Mouse (Mus musculus) retina, postnatal 7 days (tissue): ENCODE results near the gene Hibadh.
A peak's percentile ranks its signal among the peaks of the same experiment; 100 is the strongest.

Experiments
- DNase-seq: peaks from one replicate; pipeline ENCODE4 v3.0.0-alpha.2; 2012; ENCODE audit warnings: low read depth, low spot score

Gene Hibadh

GRCm38 (mm10) chr6:52638471-52639185 lies 1.6 kb downstream of the Hibadh start:
- DNase-seq = no peak

- DNase-seq = no peak
Measured at GRCm38 (mm10) chr6:52637337-52637736, 2.9 kb downstream of the Hibadh start.

DNA sequence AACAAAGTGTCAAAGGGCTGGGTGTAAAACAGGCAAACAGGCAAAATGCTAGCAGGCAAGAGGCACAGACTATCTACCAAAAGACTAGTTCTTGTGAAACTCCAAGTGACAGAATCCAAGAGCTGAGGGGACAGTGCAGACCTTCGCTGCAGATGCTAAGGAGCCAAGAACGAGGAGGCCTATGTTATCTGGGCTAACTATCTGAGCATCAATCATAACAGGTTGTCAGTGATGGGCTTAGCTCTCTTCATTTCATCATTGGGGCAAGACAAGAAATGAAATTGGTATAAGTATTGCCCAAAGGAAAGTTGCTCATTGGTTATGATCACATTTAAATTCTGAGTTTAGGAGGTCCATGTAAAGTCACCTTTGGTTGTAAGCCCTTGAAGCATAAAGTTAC lies 4.8 kb downstream of the Hibadh start:
- no peak for DNase-seq

GRCm38 (mm10) chr6:52630625-52631024 lies 9.6 kb downstream of the Hibadh start:
- DNase-seq = no peak

DNA sequence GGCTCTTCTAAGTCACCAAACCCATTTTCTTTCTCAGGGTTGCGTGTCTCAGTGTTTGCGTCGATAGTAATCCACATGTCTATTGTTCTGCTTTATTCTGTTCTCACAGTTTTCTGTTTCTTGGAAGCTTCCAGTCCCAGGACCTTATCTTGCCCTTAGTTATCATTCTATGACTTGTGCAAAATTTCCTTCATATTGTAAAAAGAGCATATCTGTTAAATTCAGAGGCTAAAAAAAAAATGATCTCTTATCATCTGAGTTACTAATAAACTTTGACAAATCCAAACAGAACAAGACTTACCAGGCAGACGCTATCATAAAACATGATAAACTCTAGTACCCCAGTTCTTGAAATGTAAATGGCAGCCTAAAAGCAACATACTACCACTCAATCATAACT lies 11.0 kb downstream of the Hibadh start:
- DNase-seq = no peak

- no peak for DNase-seq
Measured at GRCm38 (mm10) chr6:52626735-52627134, 13.5 kb downstream of the Hibadh start.

DNA sequence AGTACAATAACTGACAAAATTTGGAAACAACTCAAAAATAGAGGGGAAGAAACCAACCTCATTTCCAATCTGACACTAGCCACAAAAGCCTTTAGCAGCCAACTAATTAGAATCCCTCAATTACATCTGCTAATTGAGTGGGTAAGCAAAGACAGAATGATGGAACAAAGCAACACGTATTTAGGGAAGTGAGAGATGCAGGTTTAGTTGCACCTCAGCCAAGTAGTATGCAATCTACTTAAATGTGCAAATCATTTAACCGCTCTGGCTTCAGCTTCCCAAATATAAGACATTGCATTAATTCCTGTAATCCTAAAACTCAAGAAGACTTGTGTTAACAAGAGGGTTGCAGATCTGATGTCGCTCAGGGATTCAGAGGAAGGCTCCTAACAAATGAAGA lies 16.4 kb downstream of the Hibadh start:
- no peak for DNase-seq

- DNase-seq = no peak
Measured at GRCm38 (mm10) chr6:52621731-52622480, 18.3 kb downstream of the Hibadh start.

- no peak for DNase-seq
Measured at GRCm38 (mm10) chr6:52620090-52620489, 20.1 kb downstream of the Hibadh start.

- no peak for DNase-seq
Measured at GRCm38 (mm10) chr6:52609626-52610352, 30.4 kb downstream of the Hibadh start.

- no peak for DNase-seq
Measured at GRCm38 (mm10) chr6:52608121-52608520, 32.1 kb downstream of the Hibadh start.

DNA sequence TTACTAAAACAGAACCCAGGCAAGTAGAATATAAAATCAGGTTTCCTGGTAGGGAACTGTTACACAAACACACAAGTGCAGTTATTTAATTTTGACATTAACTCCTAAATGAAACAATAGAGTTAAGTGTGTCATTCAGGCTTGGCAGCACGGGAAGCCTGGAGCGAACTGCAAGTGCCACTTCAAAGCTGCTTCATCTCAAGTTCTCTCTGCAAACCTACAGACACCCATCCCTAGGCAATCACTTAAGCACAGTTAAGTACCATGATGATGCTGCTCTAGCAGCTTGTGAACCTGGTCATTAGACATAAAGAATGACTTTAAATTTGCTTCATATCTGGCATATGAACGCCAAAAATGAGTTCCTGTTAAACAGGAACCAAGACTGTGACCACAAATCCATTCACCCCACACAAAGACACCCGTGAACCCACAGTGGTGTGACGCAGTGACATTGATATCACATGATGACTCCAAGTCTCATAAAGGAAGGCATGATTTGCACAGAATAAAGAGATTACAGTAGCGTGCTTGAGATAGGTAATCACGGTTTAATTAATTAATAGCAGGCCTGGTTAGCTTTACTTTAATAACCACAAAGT lies 33.3 kb downstream of the Hibadh start:
- DNase-seq = no peak

- DNase-seq = no peak
Measured at GRCm38 (mm10) chr6:52601706-52602642, 38.2 kb downstream of the Hibadh start.

GRCm38 (mm10) chr6:52601117-52601516 lies 39.1 kb downstream of the Hibadh start:
- DNase-seq = peak; percentile 13

- no peak for DNase-seq
Measured at GRCm38 (mm10) chr6:52594752-52595151, 45.4 kb downstream of the Hibadh start.

GRCm38 (mm10) chr6:52586564-52586963 lies 53.6 kb downstream of the Hibadh start:
- DNase-seq = no peak

GRCm38 (mm10) chr6:52584383-52584782 lies 55.8 kb downstream of the Hibadh start:
- peak; percentile 68 for DNase-seq

- no peak for DNase-seq
Measured at GRCm38 (mm10) chr6:52581081-52581480, 59.1 kb downstream of the Hibadh start.

DNA sequence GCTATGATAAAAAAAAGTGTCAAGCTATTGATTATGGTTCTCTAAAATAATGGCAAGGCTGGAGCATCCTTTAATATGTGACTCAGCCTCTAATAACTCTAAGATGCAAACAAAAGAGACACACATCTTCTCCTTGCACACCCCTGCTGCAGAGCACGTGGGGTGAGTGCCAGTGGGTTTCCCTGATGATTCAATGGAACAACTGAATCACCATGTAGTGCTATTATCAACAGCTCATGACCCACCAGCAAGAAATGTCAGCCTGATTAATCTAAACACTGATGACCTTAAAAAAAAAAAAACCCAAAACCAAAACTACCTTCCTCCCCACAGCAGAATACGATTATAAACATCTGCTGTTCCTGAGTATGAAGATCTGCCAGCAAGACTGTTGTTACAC lies 61.9 kb downstream of the Hibadh start:
- DNase-seq = no peak

GRCm38 (mm10) chr6:52577270-52577669 lies 62.9 kb downstream of the Hibadh start:
- DNase-seq = no peak

DNA sequence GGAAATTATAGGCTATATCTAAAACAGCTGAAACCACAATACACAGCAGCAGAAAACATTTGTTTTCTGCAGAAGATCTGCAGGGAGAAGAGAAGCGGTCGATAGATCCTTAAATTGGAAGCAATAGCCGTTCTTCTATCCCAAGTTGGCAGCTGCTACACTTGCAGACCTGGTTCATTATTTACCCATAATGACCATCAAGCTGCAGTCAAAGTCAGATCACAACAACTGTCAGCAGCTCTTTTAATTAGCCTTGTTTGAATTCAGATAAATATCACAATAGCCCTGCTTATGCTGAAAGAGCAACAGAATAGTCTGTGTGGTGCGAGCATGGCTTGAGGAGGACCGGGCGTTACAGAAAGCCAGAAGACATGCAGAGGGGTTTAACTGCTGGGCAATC lies 71.5 kb downstream of the Hibadh start:
- no peak for DNase-seq
